Mouse (Mus musculus) right cerebral cortex, postnatal 36 days (tissue): Measurements from ENCODE around the gene Ank2.

Source experiments
- DNase-seq, 2 experiments: peaks; one replicate each; pipeline ENCODE4 v3.0.0; 2022; ENCODE audit warnings: low spot score in 2 of 2, mixed read lengths in 1 of 2

The Ank2 gene

DNA sequence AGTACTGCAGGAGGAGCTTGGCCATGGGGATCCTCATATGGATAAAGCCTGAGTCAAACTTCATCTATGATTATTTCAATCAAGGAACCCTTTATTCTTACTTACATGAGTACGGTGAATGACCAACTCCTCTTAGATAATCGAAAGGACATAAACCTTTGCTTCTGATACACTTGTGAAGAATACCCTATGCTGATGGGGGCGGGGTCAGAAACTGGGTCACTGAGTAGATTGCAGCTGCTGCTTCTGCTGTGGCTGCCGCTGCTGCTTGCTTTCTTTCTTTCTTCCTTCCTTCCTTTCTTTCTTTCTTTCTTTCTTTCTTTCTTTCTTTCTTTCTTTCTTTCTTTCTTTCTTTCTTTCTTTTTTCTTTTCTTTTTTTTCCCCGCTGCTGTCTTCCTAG is 263.9 kb downstream of the Ank2 start:
- DNase-seq = no peak

GRCm38 (mm10) chr3:127225799-127226730 is 273.1 kb downstream of the Ank2 start:
- peak; percentile 56 to 69 for DNase-seq

- DNase-seq = peak in 1 of 2 experiments; percentile 28
Observed at GRCm38 (mm10) chr3:127225167-127225798, 273.9 kb downstream of the Ank2 start.

DNA sequence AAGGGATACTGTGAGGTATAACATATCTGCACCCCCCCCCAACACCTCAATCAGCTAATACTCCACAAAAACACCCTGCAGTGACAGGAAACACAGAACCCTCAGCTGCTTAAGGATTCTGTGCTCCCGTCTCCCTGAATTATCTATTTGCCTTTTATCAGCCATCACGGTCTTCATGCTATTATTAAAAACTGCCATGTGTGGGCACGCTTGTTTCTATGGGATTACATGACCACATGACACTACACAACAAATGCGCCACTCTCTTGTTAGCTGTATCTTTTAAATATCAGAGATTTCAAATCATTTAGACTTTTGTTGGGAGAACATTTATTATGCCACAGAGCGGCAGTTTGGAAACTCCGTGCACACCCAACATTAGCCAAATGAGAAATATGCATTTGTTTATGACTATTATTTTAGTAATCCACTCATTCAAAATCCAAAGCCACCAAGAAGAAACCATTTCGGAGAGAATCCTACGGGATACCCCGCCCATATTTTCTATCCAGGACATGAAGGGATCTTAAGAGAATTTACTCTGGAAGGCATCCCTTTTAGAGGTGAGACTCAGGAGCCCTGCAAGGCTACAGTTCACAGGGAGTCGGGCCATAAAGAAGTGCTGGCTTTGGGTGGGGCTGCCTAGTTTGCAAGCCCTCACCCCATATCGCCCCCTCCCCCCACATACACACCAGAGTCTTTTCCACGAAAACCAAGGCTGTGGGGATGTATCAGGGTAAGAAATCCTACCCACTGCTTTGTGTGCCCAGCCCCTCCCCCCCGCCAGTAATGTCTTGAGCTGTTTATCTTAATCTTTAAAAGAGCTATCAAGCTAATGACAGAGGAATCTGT is 274.6 kb downstream of the Ank2 start:
- DNase-seq = no peak

DNA sequence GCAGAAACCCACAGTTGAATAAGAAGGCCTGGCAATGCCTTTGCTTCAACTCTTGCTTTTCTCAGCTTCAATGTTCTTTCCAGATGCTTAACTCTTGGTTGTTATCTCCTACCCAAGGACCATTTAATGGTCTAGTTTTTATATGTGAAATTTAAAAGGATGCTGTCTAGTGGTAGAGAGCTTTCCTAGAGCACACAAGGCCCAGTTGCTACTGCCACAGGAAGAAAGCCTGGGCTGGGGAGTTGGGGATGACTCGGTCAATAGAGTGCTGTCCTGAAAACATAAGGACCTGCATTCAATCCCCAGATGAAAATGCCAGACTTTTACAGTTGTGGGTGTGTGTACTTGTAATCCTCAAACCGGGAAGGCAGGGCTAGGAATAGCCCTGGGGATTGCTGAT is 277.1 kb downstream of the Ank2 start:
- DNase-seq = no peak

GRCm38 (mm10) chr3:127220859-127221258 is 278.3 kb downstream of the Ank2 start:
- DNase-seq = no peak

- DNase-seq = no peak
Observed at GRCm38 (mm10) chr3:127213534-127213933, 285.6 kb downstream of the Ank2 start.

- no peak for DNase-seq
Observed at GRCm38 (mm10) chr3:127211119-127211518, 288.0 kb downstream of the Ank2 start.

DNA sequence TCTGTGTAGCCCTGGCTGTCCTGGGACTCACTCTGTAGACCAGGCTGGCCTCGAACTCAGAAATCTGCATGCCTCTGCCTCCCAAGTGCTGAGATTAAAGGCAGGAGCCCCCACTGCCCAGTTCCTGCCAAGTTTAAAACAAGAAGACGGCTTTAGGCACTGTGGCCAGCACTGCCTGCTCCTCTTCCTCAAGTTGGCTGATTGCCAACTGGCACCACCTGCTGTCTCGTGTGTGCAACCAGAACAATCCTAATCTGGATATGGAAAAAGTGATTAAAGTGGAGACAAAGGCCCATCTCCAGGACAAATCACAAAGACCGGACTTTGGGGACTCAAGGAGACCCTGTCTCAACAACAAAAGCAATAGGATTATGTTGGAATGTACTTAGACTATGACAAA is 288.6 kb downstream of the Ank2 start:
- DNase-seq = no peak

DNA sequence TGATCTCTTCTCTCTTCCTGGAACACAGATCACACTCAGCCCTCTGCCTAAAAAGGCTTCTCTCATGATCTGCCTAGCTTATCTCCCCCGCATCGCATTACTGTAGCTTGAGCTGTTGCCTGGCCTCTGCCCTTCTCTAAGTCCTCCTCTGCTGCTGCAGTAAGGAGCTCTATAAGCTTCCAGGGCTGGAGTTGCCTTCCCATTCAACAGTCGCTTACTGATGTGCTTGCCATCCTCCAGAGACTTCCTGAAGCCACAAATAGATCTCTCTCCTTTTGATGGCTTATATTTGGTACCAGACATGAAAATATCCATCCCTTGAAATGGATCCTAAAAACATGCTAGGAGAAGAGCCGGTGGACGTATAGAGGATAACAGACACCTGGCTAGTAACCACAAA is 290.3 kb downstream of the Ank2 start:
- DNase-seq = no peak

DNA sequence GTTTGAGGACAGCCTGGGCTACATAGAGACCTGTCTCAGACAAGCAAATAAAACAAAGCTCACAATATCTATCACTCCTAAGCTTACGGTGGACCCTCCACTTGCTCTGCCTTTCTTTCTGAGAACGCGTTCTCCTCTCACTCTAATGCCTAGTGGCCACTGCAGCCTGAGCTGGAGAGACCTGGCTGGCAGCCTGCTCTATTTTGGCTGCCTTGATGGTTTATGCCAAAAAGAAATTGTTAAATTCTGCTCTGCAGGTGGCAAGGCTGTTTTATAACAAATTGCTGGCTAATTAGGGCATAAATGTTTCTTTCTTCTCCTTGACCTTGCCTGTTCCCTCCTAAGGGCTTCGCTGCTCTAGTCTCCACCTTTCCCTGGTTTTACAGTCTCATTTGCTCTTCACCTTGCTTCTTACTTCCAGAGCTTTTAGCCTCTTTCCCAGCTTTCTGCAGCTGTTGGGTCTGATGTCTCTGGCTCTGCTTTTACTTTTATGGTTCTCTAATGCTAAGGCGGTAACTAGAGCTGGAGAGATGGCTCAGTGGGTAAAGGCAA is 293.2 kb downstream of the Ank2 start:
- no peak for DNase-seq

- DNase-seq = no peak
Observed at GRCm38 (mm10) chr3:127202484-127203115, 296.6 kb downstream of the Ank2 start.

DNA sequence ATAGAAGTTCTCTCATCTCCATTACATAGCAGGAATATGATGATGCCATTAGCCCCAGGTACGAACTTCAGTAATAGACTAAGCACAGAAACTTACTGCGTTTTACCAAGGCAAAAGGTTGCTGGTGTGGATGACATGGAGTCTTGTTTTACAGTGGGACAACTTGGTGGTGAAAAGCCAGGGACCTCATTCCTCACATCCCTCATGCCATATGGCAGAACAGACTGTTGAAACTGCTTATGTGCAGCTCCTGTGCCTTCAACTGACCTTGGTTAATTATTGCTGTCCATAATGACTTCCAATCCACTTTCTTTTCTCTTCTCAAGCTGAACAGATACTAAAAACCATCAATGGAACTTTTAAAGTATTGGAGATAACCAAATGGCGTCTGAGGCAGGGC is 298.4 kb downstream of the Ank2 start:
- no peak for DNase-seq

DNA sequence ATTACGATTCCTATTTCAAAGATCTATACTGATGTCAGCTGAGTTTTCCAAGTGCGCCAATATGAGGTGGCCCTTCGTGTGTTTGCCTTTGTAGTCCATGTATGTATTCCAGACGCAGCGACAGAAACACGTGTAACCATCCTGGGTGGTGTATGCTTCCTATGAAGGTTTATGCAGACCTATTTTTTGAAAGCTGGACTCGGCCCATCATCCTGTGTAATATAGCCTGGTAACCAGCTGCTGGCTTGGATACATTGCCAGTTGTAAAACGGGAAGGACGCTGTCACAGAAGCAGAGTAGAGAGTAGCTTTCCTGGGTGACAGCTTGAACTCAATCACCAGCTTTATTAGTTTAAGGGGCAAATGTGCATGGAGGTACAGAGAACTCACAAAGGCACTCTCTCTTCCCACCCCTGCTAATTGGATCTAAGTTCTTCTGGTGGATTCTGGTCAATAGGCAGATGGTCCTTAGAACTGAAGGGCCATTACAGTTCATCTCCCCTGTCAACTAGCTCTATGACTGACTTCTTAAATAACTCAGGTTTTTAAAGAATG is 300.0 kb downstream of the Ank2 start:
- no peak for DNase-seq

GRCm38 (mm10) chr3:127198656-127199055 is 300.5 kb downstream of the Ank2 start:
- DNase-seq = no peak

DNA sequence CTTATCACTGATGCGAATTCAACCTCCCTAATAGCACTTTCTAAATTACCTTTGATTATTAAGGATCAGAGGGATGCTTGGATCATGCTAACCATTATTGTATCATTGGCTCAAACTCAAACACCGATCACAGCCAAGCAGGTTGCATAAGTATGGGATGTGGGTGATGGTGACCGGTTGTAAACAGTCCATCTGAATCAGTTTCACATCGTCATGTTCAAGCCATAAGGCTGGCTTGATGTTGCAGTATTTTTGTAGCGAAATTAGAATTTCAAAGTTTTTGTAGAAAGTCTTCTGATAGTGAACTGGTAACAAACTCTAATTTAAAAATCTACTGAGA is 310.4 kb downstream of the Ank2 start:
- DNase-seq = no peak

- no peak for DNase-seq
Observed at GRCm38 (mm10) chr3:127188086-127188788, 310.9 kb downstream of the Ank2 start.

- no peak for DNase-seq
Observed at GRCm38 (mm10) chr3:127187081-127187480, 312.1 kb downstream of the Ank2 start.

DNA sequence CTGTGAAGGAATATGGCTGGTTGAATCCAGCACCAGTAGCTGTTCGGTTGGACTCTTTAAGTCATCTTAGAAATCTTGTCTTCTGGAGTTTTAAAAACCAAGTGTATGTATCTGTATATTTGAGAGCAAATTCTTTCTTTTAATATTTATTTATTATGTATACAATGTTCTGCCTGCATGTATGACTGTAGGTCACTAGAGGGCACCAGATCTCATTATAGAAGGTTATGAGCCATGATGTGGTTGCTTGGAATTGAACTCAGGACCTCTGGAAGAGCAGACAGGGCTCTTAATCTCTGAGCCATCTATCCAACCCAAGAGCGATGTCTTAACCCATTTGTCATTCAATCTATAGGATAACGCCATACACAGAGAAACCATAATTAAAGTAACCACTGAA is 312.9 kb downstream of the Ank2 start:
- no peak for DNase-seq

DNA sequence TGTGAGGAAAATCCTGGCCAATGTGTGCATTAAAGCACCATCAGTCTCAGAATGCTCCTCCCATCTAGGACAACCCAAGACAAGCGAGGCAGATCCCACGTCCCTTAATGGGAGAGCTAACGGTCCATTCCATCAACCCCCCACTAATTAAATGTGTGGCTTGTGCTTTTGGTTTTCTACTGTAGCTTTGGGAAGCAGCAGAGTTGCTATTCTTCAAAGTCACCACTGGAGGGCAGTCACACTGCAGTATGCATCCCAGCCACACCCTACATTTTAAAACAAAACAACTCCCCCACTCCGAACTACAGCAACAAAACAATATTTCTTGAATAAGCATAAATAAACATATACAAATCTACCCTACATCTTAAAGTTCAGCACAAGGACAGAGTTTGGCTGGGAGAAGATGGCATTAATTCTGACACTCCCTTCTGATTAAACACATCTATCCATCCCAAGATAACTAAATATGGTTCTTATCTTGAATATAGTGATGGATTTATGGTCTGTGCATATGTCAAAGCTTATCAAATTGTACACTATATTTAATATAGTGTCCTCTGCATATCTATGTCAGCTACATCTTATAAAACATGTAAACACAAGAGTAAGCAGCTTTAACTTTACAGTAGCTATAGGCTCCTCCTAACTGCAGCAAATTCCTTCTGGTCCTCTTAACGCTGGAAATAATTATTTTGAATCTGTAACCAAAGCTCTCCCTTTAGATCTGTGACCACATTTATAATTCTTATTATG is 315.0 kb downstream of the Ank2 start:
- DNase-seq = no peak
